Mouse (Mus musculus): Measurements from ENCODE around the gene Tbc1d22a. TPM values are rescaled to one million over a fixed set of nuclear protein-coding genes. Genes with fewer than 3 reads are reported as not detected.
"Not testable (repeated sequence)": the region's sequence is repeated elsewhere in the genome, so short reads cannot be mapped to it uniquely, and the experiment has no call there.

Gene Tbc1d22a
- total and polyA plus RNA-seq, 3 experiments = 34.5 to 44.4 (median 37.7) TPM

DNA sequence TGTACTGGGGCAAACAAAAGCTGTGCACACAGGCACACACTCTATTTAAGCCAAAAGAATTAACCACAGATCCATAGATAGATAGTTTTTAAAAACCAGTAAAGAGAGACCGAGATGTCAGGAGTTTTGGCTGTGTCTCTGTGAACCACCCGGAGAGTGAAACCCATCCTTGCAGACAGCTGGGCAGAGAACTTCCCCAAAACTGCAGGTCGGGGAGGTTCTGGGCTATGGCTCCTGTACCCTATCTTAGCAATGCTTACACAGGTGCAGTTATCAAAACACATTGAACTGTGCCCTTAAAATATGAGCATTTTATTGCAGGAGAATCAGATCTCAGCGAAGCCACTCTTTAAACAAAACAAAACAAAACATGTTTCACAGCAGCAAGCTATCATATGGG is 33.8 kb upstream of the Tbc1d22a start:
- DNase-seq = no peak

DNA sequence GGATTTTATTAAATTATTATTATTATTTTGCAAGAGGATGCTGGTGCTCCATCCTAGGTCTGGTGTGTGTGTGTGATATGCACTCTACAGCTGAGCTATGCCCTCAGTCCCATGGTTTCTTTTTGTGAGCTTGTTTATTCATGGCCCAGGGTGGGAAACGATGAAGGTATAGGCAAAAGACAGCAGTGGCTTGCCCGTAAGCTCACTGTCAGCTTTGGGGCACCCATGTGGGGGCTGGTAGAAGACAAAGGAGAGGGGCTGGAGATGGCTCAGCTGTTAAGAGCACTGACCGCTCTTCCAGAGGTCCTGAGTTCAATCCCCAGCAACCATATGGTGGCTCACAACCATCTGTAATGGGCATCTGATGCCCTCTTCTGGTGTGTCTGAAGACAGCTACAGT is 32.9 kb upstream of the Tbc1d22a start:
- DNase-seq = not testable (repeated sequence)

DNA sequence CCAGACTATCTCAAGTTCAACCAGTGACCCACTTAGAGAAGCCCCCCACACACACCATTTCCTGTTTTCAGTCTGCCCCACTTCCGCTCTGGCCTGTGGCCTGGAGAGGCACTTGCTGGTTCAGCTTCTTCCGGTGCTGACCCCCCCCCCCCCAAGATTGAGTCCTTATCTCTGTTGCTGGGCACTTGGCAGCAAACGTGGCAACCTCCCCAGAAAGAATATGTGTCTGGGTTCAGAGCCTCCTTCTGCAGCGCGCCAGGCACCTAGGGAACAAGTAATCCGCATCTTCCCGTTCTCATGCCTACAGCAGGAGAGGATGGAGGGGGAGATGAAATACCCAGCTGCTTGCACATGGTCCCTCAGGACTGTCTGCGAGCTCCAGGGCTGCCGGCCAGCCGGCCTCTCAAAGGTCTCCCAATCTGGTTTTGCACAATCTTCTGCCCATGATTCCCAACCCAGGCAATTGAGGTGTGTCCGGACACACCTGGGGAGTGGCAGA is 32.3 kb upstream of the Tbc1d22a start:
- DNase-seq = peak; percentile 45

DNA sequence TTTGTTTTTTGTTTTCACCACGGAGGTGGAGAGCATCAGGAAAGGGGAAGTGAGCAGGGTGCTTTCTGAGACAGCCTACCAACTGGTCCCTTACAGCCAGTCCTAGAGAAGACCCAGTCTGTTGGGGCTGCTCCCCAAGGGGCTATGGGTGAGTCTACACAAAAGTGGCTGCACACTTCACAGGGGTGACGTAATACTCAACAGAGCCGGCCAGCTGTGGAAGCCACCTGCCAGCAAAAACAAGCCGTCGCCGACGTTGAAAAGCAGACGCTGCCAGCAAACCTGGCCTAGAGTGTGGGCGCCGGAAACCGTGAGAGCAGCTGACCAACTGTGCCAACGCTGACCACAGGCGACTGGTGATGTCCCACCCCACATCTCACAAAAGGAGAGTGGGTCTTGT is 31.6 kb upstream of the Tbc1d22a start:
- DNase-seq = peak; percentile 51

DNA sequence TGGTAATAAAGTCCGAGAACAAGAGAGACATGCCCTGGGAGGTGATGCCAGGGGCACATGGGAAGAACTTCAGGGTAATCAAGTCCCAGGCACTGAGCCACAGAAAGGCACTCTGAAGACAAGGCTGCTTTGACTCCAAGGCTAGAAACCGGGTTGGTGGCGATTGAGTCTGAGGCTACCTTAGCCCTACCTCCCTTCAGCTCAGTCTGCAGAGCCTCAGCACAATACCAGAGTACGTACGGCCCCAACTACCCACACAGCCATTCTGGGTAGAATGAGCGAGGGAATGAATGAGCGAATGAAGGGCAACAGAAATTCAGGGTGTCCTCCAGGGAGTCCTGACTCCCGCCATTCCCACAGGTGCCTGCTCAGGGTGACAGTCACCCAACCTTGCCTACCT is 30.8 kb upstream of the Tbc1d22a start:
- DNase-seq = no peak

DNA sequence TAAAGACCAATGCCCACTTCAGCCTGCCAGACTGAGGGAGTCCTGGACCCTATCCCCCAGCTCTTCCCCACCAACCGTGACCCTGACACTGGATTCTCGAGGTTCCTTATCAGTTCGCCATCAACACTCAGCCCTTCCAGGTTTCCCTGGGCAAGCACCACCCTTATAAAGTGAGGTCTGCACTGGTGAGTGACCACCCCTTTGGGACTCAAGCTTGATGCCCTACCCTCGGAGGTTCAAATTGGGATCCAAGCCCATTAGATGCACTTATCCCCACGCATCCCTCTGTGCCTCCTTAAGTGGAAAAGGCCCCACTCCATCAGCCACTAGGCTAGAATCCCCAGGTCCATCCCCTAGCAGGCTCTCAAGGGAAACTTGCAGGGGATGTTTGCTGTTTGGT is 30.2 kb upstream of the Tbc1d22a start:
- DNase-seq = no peak

DNA sequence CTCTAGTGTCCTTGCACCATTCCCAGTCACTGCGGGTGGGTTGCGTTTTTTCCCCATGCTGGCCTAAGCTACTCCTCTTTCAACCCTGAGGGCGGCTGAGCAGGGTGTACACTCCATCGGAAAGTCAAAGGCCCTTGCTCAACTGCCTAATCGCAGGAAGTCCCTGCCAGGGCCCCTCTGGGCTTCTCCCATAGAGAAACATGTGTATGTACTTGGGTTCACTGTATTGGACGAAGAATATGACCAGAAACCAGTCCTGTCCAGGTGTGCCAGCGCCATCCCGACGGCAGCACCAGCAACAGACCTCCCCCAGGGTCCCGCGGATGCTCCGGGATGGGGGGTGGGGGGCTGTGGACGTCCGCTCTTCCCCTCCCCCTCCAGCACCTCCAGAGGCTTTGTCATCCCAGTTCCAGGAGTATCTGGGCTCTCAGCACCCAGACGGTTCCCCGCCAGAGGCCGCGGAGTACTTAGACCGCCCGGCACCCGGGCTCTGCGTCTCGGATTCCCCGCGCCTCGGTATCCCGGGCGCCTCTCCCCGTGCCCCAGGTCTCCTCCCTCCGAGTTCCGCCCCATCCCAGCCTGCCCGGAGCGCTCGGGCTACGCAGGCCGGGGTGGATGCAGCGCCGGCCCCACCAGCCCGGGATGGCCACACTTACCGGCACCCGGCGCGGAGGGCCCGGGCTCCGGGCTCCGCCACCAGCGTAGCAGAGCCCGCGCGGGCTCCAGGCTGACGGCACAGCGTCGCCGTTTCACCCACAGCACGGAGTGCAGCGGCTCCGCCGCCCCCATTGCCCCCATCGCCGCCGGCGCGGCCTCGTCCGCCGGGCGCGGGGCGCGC is 29.2 kb upstream of the Tbc1d22a start:
- peak; percentile 80 for DNase-seq

DNA sequence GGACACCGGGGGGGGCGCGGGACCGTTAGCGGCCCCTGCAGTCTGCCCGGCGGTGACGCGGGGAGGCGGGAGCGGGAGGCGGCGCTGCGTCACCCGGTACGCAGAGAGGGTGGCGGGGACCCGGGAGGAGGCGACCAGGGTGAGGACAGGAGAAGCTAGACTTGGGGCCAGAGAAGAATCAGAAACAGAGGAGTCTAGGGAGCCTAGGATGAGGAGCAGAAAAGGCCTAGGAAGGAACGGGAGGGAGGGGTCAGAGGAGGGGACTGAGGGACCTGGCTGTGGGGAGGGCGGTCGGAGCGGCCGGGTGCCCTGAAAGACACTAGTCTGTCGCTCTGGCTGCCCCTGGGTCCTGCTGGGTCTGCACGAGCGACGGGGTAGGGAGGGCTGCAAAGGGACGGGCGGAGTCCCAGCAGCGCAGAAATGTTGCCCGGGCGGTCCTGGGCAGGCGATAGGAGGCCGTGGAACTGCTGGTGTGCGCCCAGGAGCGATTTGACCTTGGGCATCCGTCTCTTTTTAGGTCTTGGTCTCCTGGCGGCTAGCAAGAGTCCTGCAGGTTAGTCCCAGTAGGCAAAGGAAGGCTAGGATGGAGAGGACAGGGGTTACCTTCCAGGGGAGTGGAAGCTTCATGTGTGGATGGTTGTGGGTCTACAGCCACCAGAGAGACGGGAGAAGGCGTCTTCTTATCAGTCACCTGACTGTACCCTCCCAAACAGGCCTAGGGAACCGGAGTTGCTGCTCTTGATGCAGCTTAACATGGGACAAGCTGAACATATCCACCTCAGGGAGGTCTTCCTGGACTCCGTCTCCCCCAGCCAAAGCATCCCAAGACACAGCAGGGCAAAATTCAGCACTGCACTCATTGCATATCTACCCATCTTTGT is 28.3 kb upstream of the Tbc1d22a start, which contains the start of gene Cerk:
TSS of gene Cerk (minus strand) at position 453 of the 881 bp plus-strand sequence.
- DNase-seq = peak; percentile 93

DNA sequence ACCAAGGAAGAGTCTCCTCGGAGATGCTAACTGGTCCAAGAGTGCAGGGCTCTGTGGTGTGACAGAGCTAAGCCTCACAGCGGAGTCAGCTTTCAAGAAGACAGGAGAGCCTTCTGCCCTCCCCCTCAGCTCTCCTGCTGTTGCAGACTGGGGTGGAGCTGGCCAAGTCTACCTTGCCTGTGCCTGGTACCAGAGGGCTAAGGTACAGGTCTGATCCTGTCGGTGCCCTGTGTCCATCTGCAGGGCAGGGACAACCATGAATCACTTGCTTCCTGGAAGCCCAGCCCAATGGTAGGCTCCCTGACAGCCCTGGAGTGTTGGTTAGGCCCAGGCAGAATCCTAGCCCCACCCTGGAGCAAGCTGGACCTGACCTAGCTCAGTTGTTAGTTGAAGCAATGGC is 27.6 kb upstream of the Tbc1d22a start:
- peak; percentile 23 for DNase-seq

DNA sequence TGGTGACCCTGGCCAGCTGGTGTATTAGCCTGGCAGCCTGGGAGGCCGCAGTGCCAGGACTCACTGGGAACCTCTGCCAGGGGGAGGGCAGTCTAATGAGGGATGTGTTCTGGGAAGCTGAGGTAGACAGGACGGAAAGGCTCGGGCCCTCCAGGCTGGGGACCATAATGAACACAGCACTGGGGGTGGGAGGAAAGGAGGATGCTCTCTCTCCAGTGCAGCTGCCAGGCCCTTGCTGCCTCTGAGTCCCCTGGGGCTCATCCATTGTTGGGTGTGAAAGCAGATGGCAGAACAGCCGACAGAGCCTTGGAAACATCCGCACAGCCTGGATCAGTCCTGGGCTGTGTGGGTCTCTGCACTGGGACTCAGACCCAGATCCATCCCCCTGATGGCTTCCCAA is 26.1 kb upstream of the Tbc1d22a start:
- DNase-seq = peak; percentile 61

DNA sequence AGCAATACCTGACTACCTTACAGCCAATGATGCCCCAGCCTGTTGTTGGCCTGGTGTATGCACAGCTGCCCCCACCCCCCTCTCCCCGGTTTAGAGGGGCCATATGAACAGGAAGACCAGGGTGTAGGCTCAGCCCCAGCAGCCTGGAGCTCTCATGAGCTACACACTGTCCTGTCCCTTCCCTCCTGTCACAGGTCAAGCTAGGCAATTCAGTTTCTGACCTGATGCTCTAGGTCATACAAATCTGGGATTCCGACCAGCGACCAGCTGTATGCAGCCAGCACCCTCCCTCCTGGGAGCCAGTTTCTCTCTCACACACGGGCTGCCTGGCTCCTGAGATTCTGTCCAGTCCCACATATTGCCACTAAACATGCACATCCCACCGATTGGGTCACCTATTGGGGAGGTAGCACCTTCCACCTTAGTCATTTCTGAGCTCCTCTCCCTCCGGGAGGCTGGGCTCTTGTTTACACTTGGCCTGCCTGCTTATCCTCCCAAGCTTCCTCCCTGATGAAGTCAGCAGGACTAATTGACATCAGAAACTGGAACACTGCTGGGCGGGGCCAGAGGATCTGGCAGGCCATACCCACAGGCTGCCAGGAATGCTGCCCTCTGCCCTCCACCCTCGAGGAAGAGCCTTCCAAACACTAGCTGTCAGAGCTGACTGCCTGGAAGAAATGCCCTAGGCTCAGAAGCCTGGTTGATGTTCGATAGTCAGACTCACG is 25.4 kb upstream of the Tbc1d22a start:
- DNase-seq = peak; percentile 96

DNA sequence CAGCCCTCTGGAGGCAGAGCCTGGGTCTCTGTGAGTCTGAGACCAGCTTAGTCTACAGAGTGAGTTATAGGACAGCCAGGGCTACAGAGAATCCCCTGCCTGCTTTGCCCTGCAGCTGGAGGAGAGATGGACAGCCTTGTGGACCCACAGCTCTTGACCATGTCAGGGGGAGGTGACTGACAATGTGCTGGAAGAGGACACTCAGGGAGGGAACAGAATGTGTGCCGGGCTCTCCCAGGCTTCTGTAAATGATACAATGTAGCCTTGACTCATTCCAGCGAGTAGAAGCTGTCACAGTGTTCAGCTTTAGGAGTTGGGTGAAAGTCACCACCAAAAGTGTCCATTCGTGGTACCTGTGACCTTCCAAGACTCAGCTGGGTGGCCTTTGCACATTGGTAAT is 23.9 kb upstream of the Tbc1d22a start:
- no peak for DNase-seq

DNA sequence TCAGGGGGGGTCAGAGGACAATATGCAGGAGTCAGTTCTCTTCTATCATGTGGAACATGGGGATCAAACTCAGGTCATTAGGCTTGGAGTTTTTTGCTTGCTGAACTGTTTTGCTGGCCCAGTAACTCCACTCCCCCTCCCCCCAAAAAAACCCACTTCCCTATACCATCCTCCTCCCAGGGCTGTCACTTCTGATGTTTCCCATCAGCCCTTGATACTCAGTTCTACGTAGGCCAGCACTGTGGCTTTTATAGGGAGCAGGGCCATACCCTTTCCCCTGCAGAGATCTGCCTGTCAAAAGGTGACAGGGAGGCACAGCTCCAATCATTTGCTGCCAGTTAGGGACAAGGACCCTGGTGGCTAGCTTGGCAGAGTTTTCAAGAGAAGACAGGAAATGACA is 22.8 kb upstream of the Tbc1d22a start:
- DNase-seq = no peak

DNA sequence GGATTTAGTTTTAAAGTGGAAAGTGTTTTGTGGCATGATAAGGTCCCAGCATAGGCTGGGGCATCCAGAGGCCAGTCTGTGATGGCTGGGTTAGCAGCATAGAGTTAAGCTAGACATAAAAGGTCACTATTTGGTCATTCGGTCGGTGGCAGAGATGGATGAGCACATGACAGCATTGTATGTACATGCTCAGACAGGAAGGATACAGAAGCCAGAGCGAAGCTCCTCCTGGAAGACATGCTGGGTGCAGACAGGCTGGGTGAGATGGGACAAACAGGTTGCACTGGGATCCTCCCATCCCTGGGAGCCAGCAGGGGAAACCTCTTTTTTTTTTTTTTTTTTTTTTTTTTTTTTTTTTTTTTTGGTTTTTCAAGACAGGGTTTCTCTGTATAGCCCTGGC is 22.3 kb upstream of the Tbc1d22a start:
- no peak for DNase-seq

DNA sequence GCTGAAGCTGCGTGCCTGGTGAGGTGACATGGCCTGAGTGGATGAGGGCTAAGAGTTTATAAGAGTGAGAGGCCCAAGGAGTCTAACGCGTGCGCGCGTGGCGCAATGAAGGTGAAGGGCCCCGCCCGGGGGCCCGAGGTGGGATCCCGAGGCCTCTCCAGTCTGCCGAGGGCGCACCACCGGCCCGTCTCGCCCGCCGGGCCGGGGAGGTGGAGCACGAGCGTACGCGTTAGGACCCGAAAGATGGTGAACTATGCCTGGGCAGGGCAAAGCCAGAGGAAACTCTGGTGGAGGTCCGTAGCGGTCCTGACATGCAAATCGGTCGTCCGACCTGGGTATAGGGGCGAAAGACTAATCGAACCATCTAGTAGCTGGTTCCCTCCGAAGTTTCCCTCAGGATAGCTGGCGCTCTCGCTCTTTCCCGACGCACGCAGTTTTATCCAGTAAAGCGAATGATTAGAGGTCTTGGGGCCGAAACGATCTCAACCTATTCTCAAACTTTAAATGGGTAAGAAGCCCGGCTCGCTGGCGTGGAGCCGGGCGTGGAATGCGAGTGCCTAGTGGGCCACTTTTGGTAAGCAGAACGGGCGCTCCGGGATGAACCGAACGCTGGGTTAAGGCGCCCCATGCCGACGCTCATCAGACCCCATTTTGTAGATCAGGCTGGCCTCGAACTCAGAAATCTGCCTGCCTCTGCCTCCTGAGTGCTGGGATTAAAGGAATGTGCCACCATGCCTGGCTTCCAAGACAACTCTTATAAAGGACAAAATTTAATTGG is 19.4 kb upstream of the Tbc1d22a start:
- DNase-seq = not testable (repeated sequence)

DNA sequence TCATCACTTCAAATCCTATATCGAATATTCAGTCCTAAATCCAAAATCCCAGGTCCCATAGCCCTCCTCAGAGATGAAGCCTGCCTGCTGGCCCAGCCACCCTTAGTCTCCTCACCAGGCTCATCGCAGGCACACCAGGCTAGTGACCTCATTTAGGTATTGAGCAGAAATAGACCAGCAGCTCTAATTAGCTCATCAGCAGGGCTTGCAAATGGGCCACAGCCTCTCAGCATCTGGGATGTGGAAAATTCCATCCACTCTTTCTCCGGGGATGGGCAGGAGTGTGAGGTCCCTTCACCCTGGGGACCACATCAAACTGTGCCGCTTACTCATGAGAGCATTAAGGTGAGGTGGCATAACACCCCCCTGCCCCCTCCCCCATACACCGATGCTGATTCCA is 15.2 kb upstream of the Tbc1d22a start:
- DNase-seq = no peak

DNA sequence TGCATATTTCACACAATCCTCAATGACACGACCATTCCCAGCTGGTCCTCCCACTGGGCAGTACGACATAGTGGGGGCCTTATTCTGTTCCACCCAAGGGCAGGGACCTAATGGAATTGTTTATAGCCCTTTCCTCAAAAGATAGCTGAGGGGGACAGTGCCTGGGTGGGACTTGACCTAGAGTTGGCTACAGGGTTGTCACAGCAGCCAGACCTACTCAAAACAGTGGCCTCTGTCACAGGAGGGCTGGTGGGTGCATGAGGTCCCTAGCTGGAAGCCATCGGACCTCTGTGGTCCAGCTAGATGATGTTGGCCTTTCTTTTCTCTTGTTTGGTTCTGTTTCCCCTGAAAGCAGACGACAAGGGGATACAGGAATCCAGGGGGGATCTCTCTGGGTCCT is 14.8 kb upstream of the Tbc1d22a start:
- no peak for DNase-seq

DNA sequence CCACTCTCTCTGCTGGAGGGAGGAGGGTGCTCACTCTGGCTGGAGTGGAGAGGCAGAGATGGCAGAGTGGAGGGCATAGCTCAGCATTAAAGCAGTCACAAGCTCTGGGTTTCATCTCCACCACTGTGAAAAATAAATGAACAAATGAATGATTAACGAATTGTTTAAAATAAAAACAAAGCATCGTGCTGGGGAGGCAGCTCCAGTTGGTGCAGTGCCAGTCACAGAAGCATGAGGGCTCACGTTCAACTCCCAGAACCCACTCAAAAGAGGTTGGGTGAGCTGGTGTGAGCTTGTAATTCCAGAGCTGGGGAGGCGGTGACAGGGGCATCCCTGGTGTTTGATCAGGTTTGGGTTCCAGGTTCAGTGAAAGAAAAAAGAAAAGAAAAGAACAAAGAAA is 14.1 kb upstream of the Tbc1d22a start:
- no peak for DNase-seq

DNA sequence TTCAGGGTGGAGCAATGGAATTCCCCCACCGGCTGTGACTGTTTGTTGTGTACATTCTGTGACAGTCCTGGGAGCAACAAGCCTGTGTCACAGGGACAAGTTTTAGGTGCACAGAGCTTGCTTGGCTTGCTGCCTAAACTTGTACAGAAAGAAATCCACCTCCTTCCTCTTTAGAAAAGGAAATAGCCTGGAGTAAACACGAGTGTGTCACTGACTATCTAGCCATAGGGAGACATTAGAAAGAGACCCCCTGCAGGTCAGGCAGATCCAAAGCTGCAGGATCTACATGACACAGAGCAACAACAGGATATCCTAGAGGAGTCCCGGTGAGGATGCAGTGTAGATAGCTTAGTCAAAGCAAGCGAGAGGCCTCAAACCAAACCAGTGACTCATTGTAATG is 13.2 kb upstream of the Tbc1d22a start:
- DNase-seq = no peak

DNA sequence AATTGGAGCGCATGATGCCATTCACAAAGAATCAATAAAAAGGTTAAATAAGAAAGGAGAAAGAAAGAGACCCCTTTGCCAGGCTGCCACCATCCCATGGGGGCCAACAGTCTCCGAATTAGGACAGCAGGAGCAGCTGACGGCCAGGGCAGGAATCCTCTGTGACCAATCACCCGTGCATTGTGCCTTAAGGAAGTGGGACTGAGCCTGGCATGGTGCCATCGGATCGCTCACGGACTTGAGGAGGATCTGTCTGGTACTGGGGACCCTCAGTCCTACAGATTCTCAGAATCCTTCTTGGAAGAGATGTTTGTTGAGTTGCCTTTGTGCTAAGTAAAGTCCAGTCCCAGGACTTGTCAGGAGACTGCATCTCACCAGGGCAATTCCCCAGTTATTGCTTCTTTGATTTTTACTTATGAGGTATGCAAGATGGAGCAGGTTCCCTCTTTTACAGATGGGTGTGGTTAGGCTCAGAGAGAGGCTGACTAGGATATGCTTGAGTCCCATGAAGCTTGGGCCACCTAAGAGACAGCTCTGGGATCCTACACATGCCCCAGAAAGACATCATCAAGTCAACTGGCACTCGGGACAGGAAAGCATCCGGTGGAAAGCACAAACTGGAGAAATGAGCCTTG is 12.4 kb upstream of the Tbc1d22a start:
- no peak for DNase-seq

DNA sequence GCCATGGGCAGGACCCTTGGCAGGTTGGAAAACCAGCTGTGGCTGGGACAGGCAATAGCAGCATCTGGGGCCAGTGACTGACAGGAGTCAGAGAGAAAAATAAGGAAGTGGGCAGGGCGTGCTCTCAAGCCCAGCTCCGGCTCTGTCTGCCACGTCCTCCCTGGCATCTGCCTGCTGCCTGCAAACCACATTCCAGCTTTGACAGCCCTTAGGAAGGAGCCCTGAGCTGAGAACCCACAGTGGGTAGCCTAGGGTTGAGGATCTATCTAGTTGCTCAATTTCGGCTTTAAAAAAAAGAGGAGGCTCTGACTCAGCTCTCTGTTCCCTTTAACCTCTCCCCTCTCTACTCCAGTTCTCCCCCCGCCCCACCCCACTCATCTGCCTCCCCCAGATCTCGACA is 11.6 kb upstream of the Tbc1d22a start:
- peak; percentile 48 for DNase-seq
